Mouse (Mus musculus): Measurements from ENCODE around the gene Cdh13. TPM values are rescaled to one million over a fixed set of nuclear protein-coding genes. Genes with fewer than 3 reads are reported as not detected.

Gene Cdh13
- total RNA-seq, 2 experiments from 2014 or later = not detected

GRCm38 (mm10) chr8:118379657-118380056, 96.1 kb downstream of the Cdh13 start:
- ATAC-seq (ENCODE audit: poor library complexity, severe bottlenecking) = no peak

- no peak for ATAC-seq (ENCODE audit: poor library complexity, severe bottlenecking)
Observed at GRCm38 (mm10) chr8:118380058-118380457, 96.5 kb downstream of the Cdh13 start.

GRCm38 (mm10) chr8:118380782-118381181, 97.2 kb downstream of the Cdh13 start:
- no peak for ATAC-seq (ENCODE audit: poor library complexity, severe bottlenecking)

GRCm38 (mm10) chr8:118381641-118382040, 98.1 kb downstream of the Cdh13 start:
- ATAC-seq (ENCODE audit: poor library complexity, severe bottlenecking) = no peak

- ATAC-seq (ENCODE audit: poor library complexity, severe bottlenecking) = no peak
Observed at GRCm38 (mm10) chr8:118384314-118384713, 100.8 kb downstream of the Cdh13 start.

- ATAC-seq (ENCODE audit: poor library complexity, severe bottlenecking) = no peak
Observed at GRCm38 (mm10) chr8:118389456-118389855, 105.9 kb downstream of the Cdh13 start.

- ATAC-seq (ENCODE audit: poor library complexity, severe bottlenecking) = no peak
Observed at GRCm38 (mm10) chr8:118393909-118394650, 110.5 kb downstream of the Cdh13 start.

GRCm38 (mm10) chr8:118395178-118395577, 111.6 kb downstream of the Cdh13 start:
- no peak for ATAC-seq (ENCODE audit: poor library complexity, severe bottlenecking)

GRCm38 (mm10) chr8:118404836-118405235, 121.3 kb downstream of the Cdh13 start:
- no peak for ATAC-seq (ENCODE audit: poor library complexity, severe bottlenecking)

- no peak for ATAC-seq (ENCODE audit: poor library complexity, severe bottlenecking)
Observed at GRCm38 (mm10) chr8:118407322-118407721, 123.8 kb downstream of the Cdh13 start.

- no peak for ATAC-seq (ENCODE audit: poor library complexity, severe bottlenecking)
Observed at GRCm38 (mm10) chr8:118409396-118409795, 125.9 kb downstream of the Cdh13 start.

GRCm38 (mm10) chr8:118410341-118410970, 126.9 kb downstream of the Cdh13 start:
- no peak for ATAC-seq (ENCODE audit: poor library complexity, severe bottlenecking)

GRCm38 (mm10) chr8:118415672-118416071, 132.1 kb downstream of the Cdh13 start:
- no peak for ATAC-seq (ENCODE audit: poor library complexity, severe bottlenecking)

- ATAC-seq (ENCODE audit: poor library complexity, severe bottlenecking) = no peak
Observed at GRCm38 (mm10) chr8:118416811-118417355, 133.3 kb downstream of the Cdh13 start.

GRCm38 (mm10) chr8:118422624-118423023, 139.1 kb downstream of the Cdh13 start:
- ATAC-seq (ENCODE audit: poor library complexity, severe bottlenecking) = no peak

- ATAC-seq (ENCODE audit: poor library complexity, severe bottlenecking) = no peak
Observed at GRCm38 (mm10) chr8:118428941-118429340, 145.4 kb downstream of the Cdh13 start.

GRCm38 (mm10) chr8:118431731-118432440, 148.4 kb downstream of the Cdh13 start:
- no peak for ATAC-seq (ENCODE audit: poor library complexity, severe bottlenecking)

- no peak for ATAC-seq (ENCODE audit: poor library complexity, severe bottlenecking)
Observed at GRCm38 (mm10) chr8:118433553-118434180, 150.1 kb downstream of the Cdh13 start.

- no peak for ATAC-seq (ENCODE audit: poor library complexity, severe bottlenecking)
Observed at GRCm38 (mm10) chr8:118436751-118437150, 153.2 kb downstream of the Cdh13 start.

GRCm38 (mm10) chr8:118437152-118437551, 153.6 kb downstream of the Cdh13 start:
- ATAC-seq (ENCODE audit: poor library complexity, severe bottlenecking) = no peak

- no peak for ATAC-seq (ENCODE audit: poor library complexity, severe bottlenecking)
Observed at GRCm38 (mm10) chr8:118437874-118438273, 154.3 kb downstream of the Cdh13 start.
